Mouse (Mus musculus): ENCODE measurements around the gene Neu1. TPM values are rescaled to one million over a fixed set of nuclear protein-coding genes. Genes with fewer than 3 reads are reported as not detected.
"Not testable (repeated sequence)": the region's sequence is repeated elsewhere in the genome, so short reads cannot be mapped to it uniquely, and the experiment has no call there.

Gene Neu1
- total and polyA plus RNA-seq, 3 experiments: 31.2 to 32.0 (median 31.9) TPM

DNA sequence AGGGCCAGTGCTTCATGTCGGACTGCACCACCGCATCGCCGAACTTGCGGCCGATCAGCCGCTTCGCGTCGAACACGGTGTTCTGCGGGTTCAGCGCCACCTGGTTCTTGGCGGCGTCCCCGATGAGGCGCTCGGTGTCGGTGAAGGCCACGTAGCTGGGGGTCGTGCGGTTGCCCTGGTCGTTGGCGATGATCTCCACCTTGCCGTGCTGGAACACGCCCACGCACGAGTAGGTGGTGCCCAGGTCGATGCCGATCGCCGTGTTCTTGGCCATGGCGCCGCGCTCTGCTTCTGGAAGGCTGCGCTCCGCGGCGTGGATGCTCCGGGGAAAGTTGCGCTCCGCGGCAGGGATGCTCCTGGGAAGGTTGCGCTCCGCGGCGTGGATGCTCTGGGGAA is 27.7 kb downstream of the Neu1 start:
- dilution Hi-C loops (cut with MboI; ENCODE audit: extremely low pct_ligation_motif_present, extremely low pct_unique_long_range_greater_than_20kb, low sequenced_read_pairs); DNase-seq (ENCODE audit: extremely low read depth); H3K9me3 ChIP-seq (replicated peaks; ENCODE audit: low read length); in situ Hi-C loops (cut with MboI; ENCODE audit: low pct_ligation_motif_present, low pct_unique_long_range_greater_than_20kb, low sequenced_read_pairs); H3K4me3 ChIP-seq (replicated peaks in 1 of 3; ENCODE audit: low read depth in 2 of 3, low read length in 2 of 3, poor library complexity in 1 of 3); H3K79me2 ChIP-seq (replicated peaks; ENCODE audit: control insufficient read depth, extremely low read depth, insufficient read depth, poor library complexity, severe bottlenecking); H3K27me3 ChIP-seq (replicated peaks); H3K27ac ChIP-seq (ENCODE audit: insufficient read depth, low read depth); H3K4me2 ChIP-seq (ENCODE audit: insufficient read depth, low read depth, poor library complexity, severe bottlenecking); H3K9ac ChIP-seq (ENCODE audit: insufficient read depth, low read depth); H3K36me3 ChIP-seq (replicated peaks in 1 of 2; ENCODE audit: control insufficient read depth in 1 of 2, insufficient read depth in 1 of 2, low read length in 1 of 2): not testable (repeated sequence)
- peaks cover 0 to 37% of the 10 kb centered on the region in 2 experiments; a peak in 2 of 4 replicates for H3K4me1 ChIP-seq (ENCODE audit: control insufficient read depth in 1 of 2, insufficient read depth in 2 of 2)

DNA sequence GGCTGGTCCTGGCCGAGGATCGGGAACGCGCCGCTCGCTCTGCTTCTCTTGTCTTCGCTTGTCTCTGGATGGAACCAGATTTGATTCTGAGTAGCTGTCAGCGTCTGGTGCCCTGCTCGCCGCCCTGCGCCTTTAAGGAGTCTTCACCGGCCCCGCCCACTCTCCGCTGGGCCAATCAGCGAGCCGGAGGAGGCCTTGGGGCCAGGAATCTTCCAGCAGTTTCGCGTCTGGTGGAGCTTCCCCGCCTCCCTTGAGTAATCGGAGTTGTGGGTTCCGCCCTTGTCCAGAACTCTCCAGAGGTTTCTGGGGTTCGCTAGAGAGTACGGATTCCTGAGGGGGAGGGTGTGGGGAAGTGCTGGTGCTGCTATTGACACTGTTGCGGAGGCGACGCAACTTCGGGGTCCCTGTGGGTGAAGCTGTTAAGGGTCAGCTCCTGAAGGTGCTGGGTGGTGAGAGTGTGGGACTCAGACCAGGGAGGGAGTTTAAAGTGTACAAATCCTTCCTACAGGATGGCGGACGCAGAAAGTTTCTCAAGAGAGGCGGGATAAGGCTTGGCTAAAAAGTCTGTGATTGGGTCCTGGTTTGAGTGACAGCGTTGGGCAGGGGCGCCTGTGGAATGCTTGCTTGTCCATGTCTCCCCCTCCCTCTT is 28.2 kb downstream of the Neu1 start, which contains the start of gene Hspa1b:
TSS of gene Hspa1b (minus strand) at position 109 of the 649 bp plus-strand sequence.
- H3K4me2 ChIP-seq (ENCODE audit: insufficient read depth, low read depth, poor library complexity, severe bottlenecking); H3K27me3 ChIP-seq (replicated peaks); H3K27ac ChIP-seq (ENCODE audit: insufficient read depth, low read depth); in situ Hi-C loops (cut with MboI; ENCODE audit: low pct_ligation_motif_present, low pct_unique_long_range_greater_than_20kb, low sequenced_read_pairs); H3K36me3 ChIP-seq (replicated peaks in 1 of 2; ENCODE audit: control insufficient read depth in 1 of 2, insufficient read depth in 1 of 2, low read length in 1 of 2); H3K79me2 ChIP-seq (replicated peaks; ENCODE audit: control insufficient read depth, extremely low read depth, insufficient read depth, poor library complexity, severe bottlenecking); dilution Hi-C loops (cut with MboI; ENCODE audit: extremely low pct_ligation_motif_present, extremely low pct_unique_long_range_greater_than_20kb, low sequenced_read_pairs); H3K9ac ChIP-seq (ENCODE audit: insufficient read depth, low read depth); H3K9me3 ChIP-seq (replicated peaks; ENCODE audit: low read length): not testable (repeated sequence)
- Histone ChIP-seq H3K4me1 (ENCODE audit: control insufficient read depth in 1 of 2, insufficient read depth in 2 of 2) (peaks cover 0 to 37% of the 10 kb centered on the region in 2 experiments; a peak in 2 of 4 replicates), H3K4me3 (replicated peaks in 1 of 3; ENCODE audit: low read depth in 2 of 3, low read length in 2 of 3, poor library complexity in 1 of 3) (peak within 1 kb of the TSS in 2 of 3 experiments; percentile 37 to 43)
- DNase-seq (ENCODE audit: extremely low read depth): peak; percentile 28

DNA sequence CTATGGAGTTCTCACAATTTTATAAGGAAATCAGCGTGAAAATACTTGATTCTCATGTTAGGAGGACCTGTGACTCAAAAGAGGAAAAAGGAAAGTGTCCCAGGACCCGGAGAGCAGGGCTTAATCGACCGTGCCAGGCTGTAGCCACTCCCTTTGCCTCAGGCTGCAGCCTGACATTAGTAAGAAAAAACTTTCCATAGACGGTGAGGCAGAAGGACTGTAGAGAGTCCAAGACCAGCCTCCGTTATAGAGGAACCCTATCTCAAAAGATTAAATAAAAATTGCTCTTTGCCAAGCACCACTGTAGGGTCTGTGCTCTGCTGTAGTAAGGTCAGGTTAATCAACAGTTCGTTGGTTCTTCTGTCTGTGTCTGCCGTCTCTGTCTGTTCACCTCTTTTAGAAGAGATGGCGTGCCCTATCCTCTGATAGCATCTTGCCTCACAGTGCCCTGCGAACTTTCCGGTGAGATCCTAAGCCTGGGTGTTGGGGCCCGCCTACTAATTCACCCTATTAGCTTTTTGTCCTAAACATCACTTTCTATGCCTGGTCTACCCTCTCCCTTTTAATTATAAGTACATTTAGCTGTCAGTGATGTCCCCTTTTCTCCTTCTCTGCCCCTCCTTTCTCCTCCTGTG is 28.9 kb downstream of the Neu1 start:
- H3K4me3 ChIP-seq (replicated peaks in 1 of 3; ENCODE audit: low read depth in 2 of 3, low read length in 2 of 3, poor library complexity in 1 of 3): peak overlapping the region in 2 of 3 experiments; percentile 37 to 43
- H3K27me3 ChIP-seq (replicated peaks): no peaks in the 10 kb centered on the region
- no peak overlapping the region for H3K9ac ChIP-seq (ENCODE audit: insufficient read depth, low read depth)
- in situ Hi-C loops (cut with MboI; ENCODE audit: low pct_ligation_motif_present, low pct_unique_long_range_greater_than_20kb, low sequenced_read_pairs) (no loop called here), dilution Hi-C loops (cut with MboI; ENCODE audit: extremely low pct_ligation_motif_present, extremely low pct_unique_long_range_greater_than_20kb, low sequenced_read_pairs) (no loop called here)
- TF ChIP-seq ZNF384 (IDR thresholded peaks at IDR 0.05; ENCODE audit: low read depth, low read length): no peak
- TF ChIP-seq EP300 (IDR thresholded peaks at IDR 0.05; ENCODE audit: low read length): peak; percentile 24; the same call in 1 of the 2 replicates
- TF ChIP-seq IRF4 (IDR thresholded peaks at IDR 0.05; ENCODE audit: low read depth, low read length): 0 out of 2 replicates have a peak, but pooled peaks have one; percentile 27
- no peak overlapping the region for H3K27ac ChIP-seq (ENCODE audit: insufficient read depth, low read depth)
- peak; percentile 32 for DNase-seq (ENCODE audit: extremely low read depth)
- peaks cover 2% of the 10 kb centered on the region for H3K9me3 ChIP-seq (replicated peaks; ENCODE audit: low read length)
- peaks cover 0 to 37% of the 10 kb centered on the region in 2 experiments; a peak in 2 of 4 replicates for H3K4me1 ChIP-seq (ENCODE audit: control insufficient read depth in 1 of 2, insufficient read depth in 2 of 2)
- no peaks in the 10 kb centered on the region for H3K36me3 ChIP-seq (replicated peaks in 1 of 2; ENCODE audit: control insufficient read depth in 1 of 2, insufficient read depth in 1 of 2, low read length in 1 of 2)
- no peaks in the 10 kb centered on the region for H3K79me2 ChIP-seq (replicated peaks; ENCODE audit: control insufficient read depth, extremely low read depth, insufficient read depth, poor library complexity, severe bottlenecking)
- H3K4me2 ChIP-seq (ENCODE audit: insufficient read depth, low read depth, poor library complexity, severe bottlenecking): no peak overlapping the region

Measured in CH12.LX (cell line).